Mouse (Mus musculus) hindbrain, embryonic 13.5 days (tissue): Measurements from ENCODE around the gene Clec9a. TPM values are rescaled to one million over a fixed set of nuclear protein-coding genes. Genes with fewer than 3 reads are reported as not detected.

Experiments
- ATAC-seq: fragments of 200-750 bp; cut with Nextera tagmentation; 2 replicates; pipeline ENCODE4 v1.8.0; 2017; ENCODE audit warnings: moderate TSS enrichment; ENCODE audit not compliant: low FRiP score
- H3K27ac ChIP-seq: fragments of 300-500 bp; sonication (generic); 2 replicates; pipeline ENCODE4 v1.5.1; 2015; ENCODE audit warnings: inconsistent platforms, mild to moderate bottlenecking, moderate library complexity
- H3K27me3 ChIP-seq: fragments of 300-500 bp; sonication (generic); 2 replicates; pipeline ENCODE4 v1.6.1; 2015; ENCODE audit warnings: mild to moderate bottlenecking, inconsistent platforms
- H3K36me3 ChIP-seq: fragments of 300-500 bp; sonication (generic); 2 replicates; pipeline ENCODE4 v1.6.1; 2015; ENCODE audit warnings: mild to moderate bottlenecking, inconsistent platforms
- H3K4me1 ChIP-seq: fragments of 300-500 bp; sonication (generic); replicated peaks from 2 replicates; pipeline ENCODE4 v1.6.1; 2015; ENCODE audit warnings: inconsistent platforms
- H3K4me2 ChIP-seq: fragments of 300-500 bp; sonication (generic); 2 replicates; pipeline ENCODE4 v1.6.1; 2015; ENCODE audit warnings: inconsistent platforms, mild to moderate bottlenecking, moderate library complexity
- H3K4me3 ChIP-seq: fragments of 300-500 bp; sonication (generic); 2 replicates; pipeline ENCODE4 v1.5.1; 2015; ENCODE audit warnings: mild to moderate bottlenecking, inconsistent platforms
- H3K9ac ChIP-seq: fragments of 300-500 bp; sonication (generic); 2 replicates; pipeline ENCODE4 v1.6.1; 2015; ENCODE audit warnings: mild to moderate bottlenecking, inconsistent platforms
- H3K9me3 ChIP-seq: fragments of 300-500 bp; sonication (generic); 2 replicates; pipeline ENCODE4 v1.6.1; 2016; ENCODE audit warnings: inconsistent platforms
- WGBS: fragments of 180-500 bp; shearing (Covaris S2); methylation state at CpG from one replicate; pipeline ENCODE4 v1.1.7; 2015; 5-methylcytosine and 5-hydroxymethylcytosine counted together
- polyA plus RNA-seq: library from polyadenylated mRNA; unstranded; fragments of >200 nt; fragmentation: Nextera tagmentation; extraction: Ambion mirVana; gene quantifications from 2 replicates; pipeline ENCODE4 v1.2.1, GENCODE M21; 2015

Clec9a gene
- 0.13 and 0.16 TPM in 2 replicates for polyA plus RNA-seq

DNA sequence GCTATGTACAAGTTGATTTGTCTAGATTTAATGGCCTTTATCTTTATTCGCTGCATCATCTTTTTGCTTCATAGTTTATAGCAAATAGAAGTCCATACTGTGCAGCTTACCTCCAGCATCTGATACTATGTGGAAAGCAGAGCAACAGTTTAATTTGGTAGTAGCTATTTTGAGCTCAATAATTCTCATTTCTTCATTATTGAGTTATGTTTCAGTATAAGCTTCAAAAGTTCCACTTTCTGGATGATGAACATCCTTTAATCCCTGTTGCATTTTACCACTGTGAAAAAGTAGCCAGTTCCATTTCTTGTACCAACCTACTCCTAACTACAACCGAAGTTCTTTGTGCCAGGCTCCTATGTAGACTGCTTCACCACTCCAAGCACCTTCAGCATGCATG, at the start of gene Clec9a:
Gene Clec9a, plus strand, starts transcription at position 301 of the 400 bp plus-strand sequence.
- H3K27ac ChIP-seq, result no peak within 1 kb of the TSS
- no peaks in the 10 kb centered on the region for H3K27me3 ChIP-seq
- no peaks in the 10 kb centered on the region for H3K9me3 ChIP-seq
- H3K9ac ChIP-seq, result no peak within 1 kb of the TSS
- no peaks in the 10 kb centered on the region for H3K36me3 ChIP-seq
- H3K4me1 ChIP-seq, result no peaks in the 10 kb centered on the region
- 88% methylated on average over 2 of the region's 2 CpGs for WGBS
- H3K4me2 ChIP-seq, result no peak within 1 kb of the TSS
- no peak within 1 kb of the TSS for H3K4me3 ChIP-seq
- ATAC-seq, result no peak

DNA sequence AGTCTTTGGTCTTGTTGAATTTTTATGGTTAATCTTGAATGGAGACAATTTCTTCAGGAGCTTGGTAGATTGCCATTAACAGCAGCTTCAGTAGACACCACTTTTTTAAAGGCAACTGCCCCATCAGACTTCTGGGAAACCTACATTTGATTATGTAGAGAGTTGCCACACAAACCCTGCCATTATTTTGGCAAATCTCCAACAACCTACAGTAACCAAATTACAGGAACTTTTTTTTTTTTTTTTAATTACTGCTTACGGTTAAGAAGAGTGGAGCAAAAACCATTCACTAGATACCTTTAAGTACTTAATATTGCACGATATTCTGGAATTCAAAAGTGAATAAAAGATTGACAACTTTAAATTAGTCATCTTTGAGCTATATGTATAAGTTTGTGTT, 49.1 kb upstream of the Clec9a start:
- Histone ChIP-seq H3K4me1 (no peaks in the 10 kb centered on the region), H3K4me2 (no peak overlapping the region), H3K4me3 (no peak overlapping the region), H3K27me3 (no peaks in the 10 kb centered on the region), H3K36me3 (no peaks in the 10 kb centered on the region), H3K9ac (no peak overlapping the region), H3K27ac (no peak overlapping the region), H3K9me3 (no peaks in the 10 kb centered on the region)
- ATAC-seq, result no peak
- WGBS, result 91% methylated on average over 2 of the region's 2 CpGs

GRCm38 (mm10) chr6:129363942-129364341, 44.7 kb upstream of the Clec9a start:
- Histone ChIP-seq H3K9ac (no peak overlapping the region), H3K4me2 (no peak overlapping the region), H3K4me1 (no peaks in the 10 kb centered on the region), H3K9me3 (no peaks in the 10 kb centered on the region), H3K36me3 (no peaks in the 10 kb centered on the region), H3K27ac (no peak overlapping the region), H3K27me3 (no peaks in the 10 kb centered on the region), H3K4me3 (no peak overlapping the region)
- 27% methylated on average over 1 of the region's 1 CpGs for WGBS
- ATAC-seq, result no peak

GRCm38 (mm10) chr6:129365959-129366359, 42.7 kb upstream of the Clec9a start:
- Histone ChIP-seq H3K9me3 (no peaks in the 10 kb centered on the region), H3K4me3 (no peak overlapping the region), H3K36me3 (no peaks in the 10 kb centered on the region), H3K4me1 (no peaks in the 10 kb centered on the region), H3K9ac (no peak overlapping the region), H3K27me3 (no peaks in the 10 kb centered on the region), H3K4me2 (no peak overlapping the region), H3K27ac (no peak overlapping the region)
- 19% methylated on average over 6 of the region's 6 CpGs for WGBS
- peak; percentile 75; the same call in 1 of the 2 replicates for ATAC-seq

GRCm38 (mm10) chr6:129369374-129370132, 39.1 kb upstream of the Clec9a start:
- no peak overlapping the region for H3K4me3 ChIP-seq
- no peak overlapping the region for H3K9ac ChIP-seq
- 74% methylated on average over 7 of the region's 7 CpGs for WGBS

GRCm38 (mm10) chr6:129374937-129375471, 33.7 kb upstream of the Clec9a start:
- Histone ChIP-seq H3K9ac (no peak overlapping the region), H3K4me2 (no peak overlapping the region), H3K9me3 (no peaks in the 10 kb centered on the region; the same call in 1 of the 2 replicates), H3K4me1 (no peaks in the 10 kb centered on the region), H3K27me3 (no peaks in the 10 kb centered on the region), H3K36me3 (no peaks in the 10 kb centered on the region), H3K4me3 (no peak overlapping the region), H3K27ac (no peak overlapping the region)
- no peak for ATAC-seq
- 88% methylated on average over 2 of the region's 2 CpGs for WGBS

More at GRCm38 (mm10) chr6:129369374-129370132, 39.1 kb upstream of the Clec9a start:
- ATAC-seq, result no peak
- H3K4me2 ChIP-seq, result no peak overlapping the region
- no peaks in the 10 kb centered on the region for H3K36me3 ChIP-seq
- no peaks in the 10 kb centered on the region for H3K9me3 ChIP-seq
- H3K4me1 ChIP-seq, result no peaks in the 10 kb centered on the region
- no peak overlapping the region for H3K27ac ChIP-seq
- no peaks in the 10 kb centered on the region for H3K27me3 ChIP-seq

DNA sequence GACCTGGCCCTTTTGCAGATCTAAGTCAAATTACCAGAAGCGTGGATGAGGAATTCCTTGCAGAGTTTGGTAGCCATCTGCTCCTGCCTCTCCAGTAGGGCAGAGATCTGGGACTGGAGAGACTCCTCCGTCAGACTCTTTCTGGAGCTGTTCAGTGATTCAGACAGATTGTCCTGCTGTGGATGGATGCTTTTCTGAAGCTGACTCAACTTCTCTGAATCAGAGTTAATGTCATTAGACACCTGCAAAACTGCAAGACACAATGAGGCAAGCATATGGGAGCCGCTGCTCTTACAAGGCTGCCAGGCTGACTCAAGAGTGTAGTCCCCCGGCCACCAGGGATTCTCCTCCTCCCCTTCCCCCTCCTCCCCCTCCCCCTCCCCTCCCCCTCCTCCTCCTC, 28.2 kb upstream of the Clec9a start:
- no peak overlapping the region for H3K27ac ChIP-seq
- H3K27me3 ChIP-seq, result no peaks in the 10 kb centered on the region
- H3K9me3 ChIP-seq, result no peaks in the 10 kb centered on the region; the same call in 1 of the 2 replicates
- no peak overlapping the region for H3K4me2 ChIP-seq
- 60% methylated on average over 4 of the region's 4 CpGs for WGBS
- H3K4me3 ChIP-seq, result no peak overlapping the region
- 0 out of 2 replicates have a peak, but pooled peaks cover 4% of the 10 kb centered on the region for H3K4me1 ChIP-seq
- ATAC-seq, result no peak
- H3K9ac ChIP-seq, result no peak overlapping the region
- no peaks in the 10 kb centered on the region for H3K36me3 ChIP-seq

DNA sequence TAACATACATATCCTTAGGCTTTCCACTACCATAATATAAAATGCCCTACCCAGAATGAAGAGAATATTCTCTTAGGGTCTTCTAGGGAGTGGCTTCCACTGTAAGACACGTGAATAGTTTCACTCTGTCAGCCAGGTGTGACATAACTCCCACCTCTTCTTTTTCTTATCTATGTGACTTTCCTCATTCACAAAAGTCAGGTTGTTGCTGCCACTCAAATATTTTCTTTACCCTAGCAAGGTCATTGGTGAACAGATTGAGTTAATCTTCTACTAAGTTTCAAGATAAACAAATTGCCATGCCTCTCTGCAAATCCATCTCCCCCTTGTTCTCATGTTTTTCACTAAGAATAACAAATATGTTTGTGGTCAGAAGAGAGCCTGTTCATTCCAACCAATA, 26.9 kb upstream of the Clec9a start:
- H3K9me3 ChIP-seq, result no peaks in the 10 kb centered on the region
- 0 out of 2 replicates have a peak, but pooled peaks cover 8% of the 10 kb centered on the region for H3K4me1 ChIP-seq
- no peak overlapping the region for H3K4me2 ChIP-seq
- no peaks in the 10 kb centered on the region for H3K27me3 ChIP-seq
- no peak overlapping the region for H3K4me3 ChIP-seq
- no peak overlapping the region for H3K9ac ChIP-seq
- no peak for ATAC-seq
- H3K36me3 ChIP-seq, result no peaks in the 10 kb centered on the region
- 79% methylated on average over 1 of the region's 1 CpGs for WGBS
- H3K27ac ChIP-seq, result no peak overlapping the region

DNA sequence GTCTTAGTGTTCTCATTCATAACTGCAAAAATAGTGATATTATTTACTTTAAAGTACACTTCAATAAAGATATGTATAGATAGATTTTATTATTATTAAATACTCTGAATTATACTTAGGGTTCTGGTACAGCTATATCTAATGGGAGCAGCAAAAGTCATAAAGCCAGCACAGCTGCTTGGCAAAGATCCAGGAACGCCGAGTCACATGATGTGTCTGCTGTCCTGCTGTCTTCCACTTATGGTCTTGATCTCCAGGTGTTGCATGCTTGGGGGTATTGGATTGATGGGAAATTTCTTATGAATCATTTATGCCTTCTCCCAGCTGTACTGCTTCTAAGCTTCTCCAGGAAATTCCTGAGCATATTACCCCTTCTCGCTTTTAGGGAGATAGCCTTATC, 25.2 kb upstream of the Clec9a start:
- Histone ChIP-seq H3K36me3 (no peaks in the 10 kb centered on the region), H3K4me1 (0 out of 2 replicates have a peak, but pooled peaks cover 8% of the 10 kb centered on the region), H3K9ac (no peak overlapping the region), H3K27ac (no peak overlapping the region), H3K4me3 (no peak overlapping the region), H3K9me3 (no peaks in the 10 kb centered on the region), H3K4me2 (no peak overlapping the region), H3K27me3 (no peaks in the 10 kb centered on the region)
- WGBS, result 86% methylated on average over 3 of the region's 3 CpGs
- ATAC-seq, result no peak

GRCm38 (mm10) chr6:129385000-129385399, 23.7 kb upstream of the Clec9a start:
- Histone ChIP-seq H3K9ac (no peak overlapping the region), H3K4me2 (no peak overlapping the region), H3K9me3 (no peaks in the 10 kb centered on the region), H3K4me1 (0 out of 2 replicates have a peak, but pooled peaks cover 8% of the 10 kb centered on the region), H3K36me3 (no peaks in the 10 kb centered on the region), H3K27ac (no peak overlapping the region), H3K4me3 (no peak overlapping the region), H3K27me3 (no peaks in the 10 kb centered on the region)
- WGBS, result 42% methylated on average over 4 of the region's 4 CpGs
- ATAC-seq, result peak; percentile 32; the same call in 1 of the 2 replicates

DNA sequence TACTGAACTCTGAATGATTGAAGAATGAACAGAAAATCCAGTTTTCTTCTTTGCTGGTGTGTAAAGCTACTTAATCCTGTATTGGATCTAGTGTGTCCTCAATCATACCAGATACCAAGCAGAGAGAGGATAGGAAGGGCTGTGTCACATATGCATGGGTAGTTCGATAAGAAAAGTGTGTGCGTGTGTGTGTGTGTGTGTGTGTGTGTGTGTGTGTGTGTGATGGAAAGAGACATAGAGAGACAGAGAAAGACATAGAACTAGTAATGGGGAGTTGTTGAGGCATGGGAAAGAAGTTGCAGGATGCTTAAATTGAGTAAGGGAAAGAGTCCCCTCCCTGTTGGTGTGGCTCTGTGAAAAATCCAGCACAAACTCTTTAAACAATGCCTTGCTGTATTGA, 22.9 kb upstream of the Clec9a start, which contains the start of gene Clec12b:
Gene Clec12b, minus strand, starts transcription at position 101 of the 400 bp plus-strand sequence.
- Histone ChIP-seq H3K27ac (no peak within 1 kb of the TSS), H3K36me3 (no peaks in the 10 kb centered on the region), H3K9ac (no peak within 1 kb of the TSS), H3K4me2 (no peak within 1 kb of the TSS), H3K27me3 (no peaks in the 10 kb centered on the region), H3K4me1 (0 out of 2 replicates have a peak, but pooled peaks cover 8% of the 10 kb centered on the region), H3K9me3 (no peaks in the 10 kb centered on the region), H3K4me3 (no peak within 1 kb of the TSS)
- 55% methylated on average over 2 of the region's 2 CpGs for WGBS
- no peak for ATAC-seq

DNA sequence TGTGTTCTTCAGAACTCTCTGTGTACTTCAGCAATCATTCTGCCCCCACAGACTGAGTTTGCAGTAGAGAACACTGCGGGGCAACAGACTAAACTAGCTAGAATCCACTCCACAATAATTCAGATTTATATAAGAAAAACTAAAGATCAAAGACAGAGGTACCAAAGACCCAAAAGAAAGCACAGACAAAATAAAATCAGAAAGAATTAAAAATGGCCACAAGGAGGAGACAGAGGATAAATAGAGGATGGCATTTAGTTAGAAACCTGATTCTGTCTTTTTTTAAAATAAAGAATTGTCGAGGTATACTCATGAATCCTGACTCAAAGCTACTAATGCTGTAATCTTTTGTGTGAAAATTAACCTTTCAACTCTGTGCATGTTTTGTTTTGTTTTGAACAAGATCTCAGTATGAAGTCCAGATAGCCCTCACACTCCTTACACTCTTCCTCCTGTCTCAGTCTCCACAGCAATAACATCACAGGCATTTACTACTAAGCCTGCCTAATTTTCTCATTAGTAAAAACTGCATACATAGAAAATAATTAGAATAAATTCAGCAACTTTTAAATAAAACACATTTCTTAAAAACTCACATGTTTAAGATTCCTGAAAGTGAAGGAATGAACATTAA, 15.5 kb upstream of the Clec9a start:
- H3K27ac ChIP-seq, result no peak overlapping the region
- no peak overlapping the region for H3K9ac ChIP-seq
- H3K4me1 ChIP-seq, result no peaks in the 10 kb centered on the region
- no peak overlapping the region for H3K4me3 ChIP-seq
- H3K9me3 ChIP-seq, result no peaks in the 10 kb centered on the region
- ATAC-seq, result no peak
- H3K27me3 ChIP-seq, result no peaks in the 10 kb centered on the region
- H3K4me2 ChIP-seq, result no peak overlapping the region
- 25% methylated on average over 2 of the region's 2 CpGs for WGBS
- no peaks in the 10 kb centered on the region for H3K36me3 ChIP-seq
